Mouse (Mus musculus) frontal cortex, postnatal 14 days (tissue): ENCODE measurements at regions not wholly inside any gene's neighbourhood (a gene's known extent, or its start where the extent isn't known, plus 50 kb on each side); places are given as distances from the start of the nearest gene placed in this dataset.

Experiments used
- DNase-seq, 2 experiments: peaks; one replicate each; pipeline ENCODE4 v3.0.0; 2022; ENCODE audit warnings: low spot score in 2 of 2

GRCm38 (mm10) chr1:151119566-151119965, 62.8 kb upstream of the Gm47985 start:
- no peak for DNase-seq

- no peak for DNase-seq
Measured at GRCm38 (mm10) chr1:151121686-151122085, 60.7 kb upstream of the Gm47985 start.

GRCm38 (mm10) chr1:151123964-151124363, 58.4 kb upstream of the Gm47985 start:
- DNase-seq, result no peak

- DNase-seq, result no peak
Measured at GRCm38 (mm10) chr1:151125028-151125659, 57.2 kb upstream of the Gm47985 start.

- no peak for DNase-seq
Measured at GRCm38 (mm10) chr1:151125764-151126485, 56.4 kb upstream of the Gm47985 start.

GRCm38 (mm10) chr1:151126756-151127155, 55.6 kb upstream of the Gm47985 start:
- no peak for DNase-seq

- DNase-seq, result no peak
Measured at GRCm38 (mm10) chr1:151128005-151128404, 54.3 kb upstream of the Gm47985 start.

- no peak for DNase-seq
Measured at GRCm38 (mm10) chr1:151128955-151129354, 53.4 kb upstream of the Gm47985 start.

GRCm38 (mm10) chr1:151130036-151130435, 52.3 kb upstream of the Gm47985 start:
- no peak for DNase-seq

GRCm38 (mm10) chr1:151130845-151131626, 51.3 kb upstream of the Gm47985 start:
- no peak for DNase-seq

- no peak for DNase-seq
Measured at GRCm38 (mm10) chr1:151131627-151132284, 50.6 kb upstream of the Gm47985 start.
